Mouse (Mus musculus) MEL (cell line): ENCODE measurements around the gene Arl4d.

Experiments used
- CTCF ChIP-seq, 3 experiments: IDR thresholded peaks in 2 of 3; conservative IDR thresholded peaks in 1 of 3; 2 replicates each; pipeline ENCODE4 v1.5.1; 2011 to 2012; ENCODE audit warnings: low read length in 3 of 3, low read depth in 2 of 3, mild to moderate bottlenecking in 2 of 3, improper control_type of control experiment in 1 of 3, inconsistent platforms in 1 of 3, mixed read lengths in 1 of 3, moderate library complexity in 1 of 3; ENCODE audit not compliant: control insufficient read depth in 1 of 3, insufficient read depth in 1 of 3, poor library complexity in 1 of 3, severe bottlenecking in 1 of 3
- EP300 ChIP-seq, 2 experiments: IDR thresholded peaks; 2 replicates each; pipeline ENCODE4 v1.6.1; 2011; ENCODE audit warnings: improper control_type of control experiment in 2 of 2, low read length in 2 of 2, low read depth in 1 of 2, mild to moderate bottlenecking in 1 of 2
- GATA1 ChIP-seq: IDR thresholded peaks from 2 replicates; pipeline ENCODE4 v1.6.1; 2011; ENCODE audit warnings: low read depth, low read length, improper control_type of control experiment
- HCFC1 ChIP-seq: IDR thresholded peaks from 2 replicates; pipeline ENCODE4 v1.6.1; 2012; ENCODE audit warnings: low read depth, mild to moderate bottlenecking, inconsistent platforms, low read length, improper control_type of control experiment, moderate library complexity
- KAT2A ChIP-seq: conservative IDR thresholded peaks from 2 replicates; pipeline ENCODE4 v1.6.1; 2012; ENCODE audit warnings: low read depth, low read length, improper control_type of control experiment, inconsistent platforms
- MYB ChIP-seq: IDR thresholded peaks from 2 replicates; pipeline ENCODE4 v1.6.1; 2011; ENCODE audit warnings: mild to moderate bottlenecking, low read depth, low read length, improper control_type of control experiment
- NRF1 ChIP-seq: IDR thresholded peaks from 2 replicates; pipeline ENCODE4 v1.6.1; 2014; ENCODE audit warnings: low read depth, mild to moderate bottlenecking, inconsistent platforms, low read length, improper control_type of control experiment, moderate library complexity; ENCODE audit not compliant: poor library complexity, insufficient read depth, severe bottlenecking
- POLR2A ChIP-seq, 2 experiments: IDR thresholded peaks; 2 replicates each; pipeline ENCODE4 v1.6.1; 2011 to 2012; ENCODE audit warnings: low read length in 2 of 2, mild to moderate bottlenecking in 2 of 2, control low read depth in 1 of 2, improper control_type of control experiment in 1 of 2, low read depth in 1 of 2, moderate library complexity in 1 of 2; ENCODE audit not compliant: control insufficient read depth in 1 of 2, insufficient read depth in 1 of 2, poor library complexity in 1 of 2
- SIN3A ChIP-seq: IDR thresholded peaks from 2 replicates; pipeline ENCODE4 v1.6.1; 2012; ENCODE audit warnings: low read length, improper control_type of control experiment, inconsistent platforms
- UBTF ChIP-seq: IDR thresholded peaks from 2 replicates; pipeline ENCODE4 v1.6.1; 2012; ENCODE audit warnings: low read depth, mild to moderate bottlenecking, inconsistent platforms, low read length, improper control_type of control experiment, moderate library complexity, borderline replicate concordance; ENCODE audit not compliant: insufficient read depth
- USF1 ChIP-seq: IDR thresholded peaks from 2 replicates; pipeline ENCODE4 v1.6.1; 2014; ENCODE audit warnings: low read depth, mild to moderate bottlenecking, inconsistent platforms, low read length, improper control_type of control experiment, moderate library complexity
- ZC3H11A ChIP-seq: IDR thresholded peaks from 2 replicates; pipeline ENCODE4 v1.6.1; 2012; ENCODE audit warnings: low read depth, mild to moderate bottlenecking, inconsistent platforms, low read length, improper control_type of control experiment

GRCm38 (mm10) chr11:101700446-101700845, 35.1 kb downstream of the Arl4d start:
- TF ChIP-seq USF1 (no peak), KAT2A (no peak), EP300 (IDR thresholded peaks at IDR 0.05; ENCODE audit: low read depth in 1 of 2, low read length in 2 of 2) (no peak), CTCF (IDR thresholded peaks at IDR 0.05 in 2 of 3, conservative IDR thresholded peaks at IDR 0.05 in 1 of 3; ENCODE audit: control insufficient read depth in 1 of 3, insufficient read depth in 1 of 3, low read depth in 2 of 3, low read length in 3 of 3, poor library complexity in 1 of 3, severe bottlenecking in 1 of 3) (no peak), HCFC1 (no peak), POLR2A (IDR thresholded peaks at IDR 0.05; ENCODE audit: control insufficient read depth in 1 of 2, insufficient read depth in 1 of 2, low read depth in 1 of 2, low read length in 2 of 2, poor library complexity in 1 of 2) (no peak), GATA1 (no peak), MYB (no peak), ZC3H11A (no peak), NRF1 (no peak), SIN3A (no peak), UBTF (no peak)
